13 mouse cellular contexts compared by ENCODE assay signal in the genomic region with DNA sequence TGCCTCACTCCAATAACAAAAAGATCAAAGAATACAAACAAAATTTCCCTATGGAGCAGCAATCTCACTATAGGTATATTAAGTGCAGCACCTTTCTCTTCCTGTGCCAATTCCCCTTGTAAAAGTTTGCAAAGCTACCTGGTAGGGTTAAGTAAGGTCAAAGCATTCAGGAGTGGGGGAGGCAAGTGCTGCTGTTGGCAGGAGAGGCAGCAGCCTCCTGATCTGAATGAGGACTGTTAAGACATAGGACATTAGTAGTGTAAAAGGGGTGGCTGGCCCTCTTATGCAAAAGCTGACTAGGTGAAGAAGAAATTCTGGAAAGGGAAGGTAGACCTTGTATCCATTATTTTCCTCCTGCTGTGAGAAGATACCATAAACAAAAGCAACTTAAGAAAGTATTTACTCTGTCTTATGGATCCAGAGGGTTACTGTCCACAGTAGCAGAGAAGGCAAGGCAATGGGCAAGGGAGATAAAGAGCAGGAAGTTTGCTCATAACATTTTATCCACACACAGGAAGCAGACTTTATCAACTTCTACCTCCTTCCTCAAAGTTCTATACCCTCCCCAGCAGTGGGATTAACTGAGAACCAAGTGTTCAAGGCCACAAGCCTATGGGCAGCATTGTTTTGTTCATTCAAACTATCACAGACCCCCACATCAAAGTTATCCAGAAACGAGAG.
"Had no signal": no experiment of that assay in that cellular context is flagged by ENCODE, and none has a peak within 500 bp of the region (broad histone marks: within the 10 kb centered on the region; RNA-seq: fewer than 3 reads in every experiment).

No protein-coding gene starts in this region.

- H3K36me3 ChIP-seq: stomach, embryonic 15.5 days had no signal

- DNase-seq: kidney, adult 8-10 months; kidney, postnatal 36 days; lung, embryonic 14.5 days; retina, postnatal 1 day; right cerebral cortex, postnatal 4 days; thymus, postnatal 36 days had no signal

- H3K4me1 ChIP-seq: limb, embryonic 12.5 days; midbrain, embryonic 12.5 days; neural tube, embryonic 13.5 days had no signal

- ATAC-seq: intestine, postnatal 0 days had no signal

- H3K27ac ChIP-seq: kidney, postnatal 0 days; layer of hippocampus, adult 2 months; limb, embryonic 12.5 days; midbrain, embryonic 12.5 days; neural tube, embryonic 13.5 days; stomach, embryonic 15.5 days had no signal

- H3K4me3 ChIP-seq: layer of hippocampus, adult 2 months; limb, embryonic 12.5 days; midbrain, embryonic 12.5 days; neural tube, embryonic 13.5 days; stomach, embryonic 15.5 days had no signal

- H3K9ac ChIP-seq: limb, embryonic 12.5 days; lung, embryonic 14.5 days; midbrain, embryonic 12.5 days; neural tube, embryonic 13.5 days; stomach, embryonic 15.5 days had no signal

- H3K9me3 ChIP-seq: limb, embryonic 12.5 days; midbrain, embryonic 12.5 days; neural tube, embryonic 13.5 days; stomach, embryonic 15.5 days had no signal

- H3K4me2 ChIP-seq: limb, embryonic 12.5 days; lung, embryonic 14.5 days; midbrain, embryonic 12.5 days; neural tube, embryonic 13.5 days; stomach, embryonic 15.5 days had no signal

- H3K27me3 ChIP-seq: limb, embryonic 12.5 days; midbrain, embryonic 12.5 days; neural tube, embryonic 13.5 days; stomach, embryonic 15.5 days had no signal
